Mouse (Mus musculus): ENCODE data around the gene St5. TPM values are rescaled to one million over a fixed set of nuclear protein-coding genes. Genes with fewer than 3 reads are reported as not detected.

Gene St5
- polyA plus RNA-seq, 1 experiment: 34.6 TPM

- no peaks in the 10 kb centered on the region for H3K27me3 ChIP-seq (ENCODE audit: control insufficient read depth, insufficient read depth, low read length)
- H3K27ac ChIP-seq (ENCODE audit: insufficient read depth, low read length): no peak overlapping the region
- H3K4me3 ChIP-seq (ENCODE audit: extremely low read depth, insufficient read depth, insufficient read length): no peak overlapping the region
- WGBS: 93% methylated on average over 5 of the region's 5 CpGs
- no peaks in the 10 kb centered on the region for H3K4me1 ChIP-seq (ENCODE audit: control insufficient read depth, insufficient read depth, insufficient read length)
- peaks cover 33% of the 10 kb centered on the region for H3K36me3 ChIP-seq (ENCODE audit: control insufficient read depth, insufficient read depth, low read length)
- TF ChIP-seq CTCF (IDR thresholded peaks at IDR 0.05; ENCODE audit: extremely low read depth, insufficient read depth, insufficient read length, insufficient replicate concordance) (no peak), POLR2A (IDR thresholded peaks at IDR 0.05; ENCODE audit: low read depth, low read length) (no peak)
- DNase-seq (ENCODE audit: low read depth in 1 of 2, low spot score in 2 of 2): no peak
These were observed 36.5 kb upstream of the St5 start for GRCm38 (mm10) chr7:109739822-109740370.

GRCm38 (mm10) chr7:109734806-109735205 lies 31.4 kb upstream of the St5 start:
- H3K27me3 ChIP-seq (ENCODE audit: control insufficient read depth, insufficient read depth, low read length): no peaks in the 10 kb centered on the region
- no peak overlapping the region for H3K4me3 ChIP-seq (ENCODE audit: extremely low read depth, insufficient read depth, insufficient read length)
- H3K36me3 ChIP-seq (ENCODE audit: control insufficient read depth, insufficient read depth, low read length): peaks cover 23% of the 10 kb centered on the region
- H3K4me1 ChIP-seq (ENCODE audit: control insufficient read depth, insufficient read depth, insufficient read length): no peaks in the 10 kb centered on the region
- DNase-seq (ENCODE audit: low read depth in 1 of 2, low spot score in 2 of 2): no peak
- 90% methylated on average over 4 of the region's 4 CpGs for WGBS
- no peak overlapping the region for H3K27ac ChIP-seq (ENCODE audit: insufficient read depth, low read length)
- TF ChIP-seq CTCF (IDR thresholded peaks at IDR 0.05; ENCODE audit: extremely low read depth, insufficient read depth, insufficient read length, insufficient replicate concordance) (no peak), POLR2A (IDR thresholded peaks at IDR 0.05; ENCODE audit: low read depth, low read length) (no peak)

DNA sequence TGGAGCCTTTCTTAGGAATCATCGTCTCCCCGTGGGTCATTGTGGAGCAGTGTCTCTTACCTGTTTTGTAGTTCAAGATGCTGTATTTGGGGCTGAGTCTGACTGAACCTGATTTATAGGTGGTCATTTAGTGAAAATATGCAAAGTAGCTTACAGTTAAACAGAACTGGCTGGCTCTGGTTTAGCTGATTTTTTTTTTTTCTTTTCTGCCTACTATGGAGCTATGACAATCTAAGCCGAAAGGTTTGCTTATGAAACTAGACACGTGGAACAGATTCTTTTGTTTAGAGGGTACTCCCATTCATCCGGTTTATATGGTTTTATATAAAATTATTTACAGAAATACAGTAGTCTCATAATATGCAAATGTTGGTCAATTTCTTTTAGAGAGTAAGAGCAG lies 28.2 kb upstream of the St5 start, which contains the start of gene Ascl3:
Gene Ascl3, minus strand, starts transcription at position 101 of the 400 bp plus-strand sequence.
- no peaks in the 10 kb centered on the region for H3K27me3 ChIP-seq (ENCODE audit: control insufficient read depth, insufficient read depth, low read length)
- no peaks in the 10 kb centered on the region for H3K4me1 ChIP-seq (ENCODE audit: control insufficient read depth, insufficient read depth, insufficient read length)
- 93% methylated on average over 5 of the region's 5 CpGs for WGBS
- H3K27ac ChIP-seq (ENCODE audit: insufficient read depth, low read length): no peak within 1 kb of the TSS
- DNase-seq (ENCODE audit: low read depth in 1 of 2, low spot score in 2 of 2): no peak
- peaks cover 12% of the 10 kb centered on the region for H3K36me3 ChIP-seq (ENCODE audit: control insufficient read depth, insufficient read depth, low read length)
- no peak within 1 kb of the TSS for H3K4me3 ChIP-seq (ENCODE audit: extremely low read depth, insufficient read depth, insufficient read length)
- TF ChIP-seq POLR2A (IDR thresholded peaks at IDR 0.05; ENCODE audit: low read depth, low read length) (no peak), CTCF (IDR thresholded peaks at IDR 0.05; ENCODE audit: extremely low read depth, insufficient read depth, insufficient read length, insufficient replicate concordance) (no peak)

GRCm38 (mm10) chr7:109723697-109724096 lies 20.3 kb upstream of the St5 start, which contains the start of gene BC051019:
Gene BC051019 (minus strand): TSS chr7:109723850.
- DNase-seq (ENCODE audit: low read depth in 1 of 2, low spot score in 2 of 2): no peak
- Histone ChIP-seq H3K4me1 (ENCODE audit: control insufficient read depth, insufficient read depth, insufficient read length) (peaks cover 4% of the 10 kb centered on the region; the same call in 1 of the 2 replicates), H3K27ac (ENCODE audit: insufficient read depth, low read length) (no peak within 1 kb of the TSS), H3K4me3 (ENCODE audit: extremely low read depth, insufficient read depth, insufficient read length) (no peak within 1 kb of the TSS), H3K27me3 (ENCODE audit: control insufficient read depth, insufficient read depth, low read length) (no peaks in the 10 kb centered on the region), H3K36me3 (ENCODE audit: control insufficient read depth, insufficient read depth, low read length) (no peaks in the 10 kb centered on the region)
- 87% methylated on average over 5 of the region's 5 CpGs for WGBS
- TF ChIP-seq POLR2A (IDR thresholded peaks at IDR 0.05; ENCODE audit: low read depth, low read length) (no peak), CTCF (IDR thresholded peaks at IDR 0.05; ENCODE audit: extremely low read depth, insufficient read depth, insufficient read length, insufficient replicate concordance) (no peak)

GRCm38 (mm10) chr7:109723114-109723513 lies 19.7 kb upstream of the St5 start:
- no peak overlapping the region for H3K27ac ChIP-seq (ENCODE audit: insufficient read depth, low read length)
- TF ChIP-seq POLR2A (IDR thresholded peaks at IDR 0.05; ENCODE audit: low read depth, low read length): no peak
- no peak for TF ChIP-seq CTCF (IDR thresholded peaks at IDR 0.05; ENCODE audit: extremely low read depth, insufficient read depth, insufficient read length, insufficient replicate concordance)
- 92% methylated on average over 8 of the region's 8 CpGs for WGBS
- H3K36me3 ChIP-seq (ENCODE audit: control insufficient read depth, insufficient read depth, low read length): no peaks in the 10 kb centered on the region
- DNase-seq (ENCODE audit: low read depth in 1 of 2, low spot score in 2 of 2): no peak
- H3K4me3 ChIP-seq (ENCODE audit: extremely low read depth, insufficient read depth, insufficient read length): no peak overlapping the region
- H3K4me1 ChIP-seq (ENCODE audit: control insufficient read depth, insufficient read depth, insufficient read length): peaks cover 4% of the 10 kb centered on the region; the same call in 1 of the 2 replicates
- H3K27me3 ChIP-seq (ENCODE audit: control insufficient read depth, insufficient read depth, low read length): no peaks in the 10 kb centered on the region

- H3K36me3 ChIP-seq (ENCODE audit: control insufficient read depth, insufficient read depth, low read length): no peaks in the 10 kb centered on the region
- DNase-seq (ENCODE audit: low read depth in 1 of 2, low spot score in 2 of 2): no peak
- H3K27me3 ChIP-seq (ENCODE audit: control insufficient read depth, insufficient read depth, low read length): no peaks in the 10 kb centered on the region
- peaks cover 4% of the 10 kb centered on the region; the same call in 1 of the 2 replicates for H3K4me1 ChIP-seq (ENCODE audit: control insufficient read depth, insufficient read depth, insufficient read length)
- no peak overlapping the region for H3K27ac ChIP-seq (ENCODE audit: insufficient read depth, low read length)
- no peak overlapping the region for H3K4me3 ChIP-seq (ENCODE audit: extremely low read depth, insufficient read depth, insufficient read length)
- 93% methylated on average over 2 of the region's 2 CpGs for WGBS
- TF ChIP-seq POLR2A (IDR thresholded peaks at IDR 0.05; ENCODE audit: low read depth, low read length): no peak
- no peak for TF ChIP-seq CTCF (IDR thresholded peaks at IDR 0.05; ENCODE audit: extremely low read depth, insufficient read depth, insufficient read length, insufficient replicate concordance)
These were observed 19.2 kb upstream of the St5 start for GRCm38 (mm10) chr7:109722618-109723017.

- 59% methylated on average over 9 of the region's 9 CpGs for WGBS
- TF ChIP-seq POLR2A (IDR thresholded peaks at IDR 0.05; ENCODE audit: low read depth, low read length) (no peak), CTCF (IDR thresholded peaks at IDR 0.05; ENCODE audit: extremely low read depth, insufficient read depth, insufficient read length, insufficient replicate concordance) (no peak)
- Histone ChIP-seq H3K4me1 (ENCODE audit: control insufficient read depth, insufficient read depth, insufficient read length) (no peaks in the 10 kb centered on the region), H3K27ac (ENCODE audit: insufficient read depth, low read length) (no peak overlapping the region), H3K4me3 (ENCODE audit: extremely low read depth, insufficient read depth, insufficient read length) (no peak overlapping the region), H3K36me3 (ENCODE audit: control insufficient read depth, insufficient read depth, low read length) (no peaks in the 10 kb centered on the region), H3K27me3 (ENCODE audit: control insufficient read depth, insufficient read depth, low read length) (no peaks in the 10 kb centered on the region)
- DNase-seq (ENCODE audit: low read depth in 1 of 2, low spot score in 2 of 2): no peak
These were observed 15.9 kb upstream of the St5 start for GRCm38 (mm10) chr7:109719286-109719685.

All from spleen, adult 2 months (tissue).